Mouse (Mus musculus) MEL (cell line): ENCODE measurements at regions not wholly inside any gene's neighbourhood (a gene's known extent, or its start where the extent isn't known, plus 50 kb on each side); places are given as distances from the start of the nearest gene placed in this dataset.

ENCODE experiments used
- DNase-seq: peaks from one replicate; pipeline ENCODE4 v3.0.0; 2011; ENCODE audit warnings: low read depth, low spot score
- H3K27ac ChIP-seq: 2 replicates; pipeline ENCODE4 v1.5.1; 2012; ENCODE audit warnings: low read depth, mild to moderate bottlenecking, control low read depth, low read length, moderate library complexity; ENCODE audit not compliant: control insufficient read depth
- H3K27me3 ChIP-seq, 2 experiments: fragments of 150-350 bp in 1 of 2; sonication (generic) in 1 of 2; 2 replicates each; pipeline ENCODE4 v1.6.1; 2012; ENCODE audit warnings: low read length in 2 of 2, mild to moderate bottlenecking in 2 of 2, improper control_type of control experiment in 1 of 2, moderate library complexity in 1 of 2; ENCODE audit not compliant: insufficient read depth in 2 of 2, control insufficient read depth in 1 of 2
- H3K36me3 ChIP-seq, 2 experiments: 2 replicates each; pipeline ENCODE4 v1.6.1; 2012 to 2014; ENCODE audit warnings: low read length in 2 of 2, improper control_type of control experiment in 1 of 2, inconsistent platforms in 1 of 2, mild to moderate bottlenecking in 1 of 2; ENCODE audit not compliant: insufficient read depth in 2 of 2, control insufficient read depth in 1 of 2
- H3K4me1 ChIP-seq, 2 experiments: fragments of 150-350 bp in 1 of 2; sonication (generic) in 1 of 2; 2 replicates each; pipeline ENCODE4 v1.6.1; 2012; ENCODE audit warnings: low read length in 2 of 2, improper control_type of control experiment in 1 of 2, mild to moderate bottlenecking in 1 of 2; ENCODE audit not compliant: insufficient read depth in 2 of 2, control insufficient read depth in 1 of 2
- H3K4me3 ChIP-seq, 2 experiments: fragments of 150-350 bp in 1 of 2; sonication (generic) in 1 of 2; 2 replicates each; pipeline ENCODE4 v1.5.1; 2012; ENCODE audit warnings: low read depth in 2 of 2, low read length in 2 of 2, mild to moderate bottlenecking in 2 of 2, moderate library complexity in 2 of 2, control low read depth in 1 of 2, improper control_type of control experiment in 1 of 2; ENCODE audit not compliant: control insufficient read depth in 1 of 2, insufficient read depth in 1 of 2
- H3K79me2 ChIP-seq: 2 replicates; pipeline ENCODE4 v1.6.1; 2012; ENCODE audit warnings: mild to moderate bottlenecking, low read length, moderate library complexity; ENCODE audit not compliant: control insufficient read depth, poor library complexity, insufficient read depth
- H3K9ac ChIP-seq: 2 replicates; pipeline ENCODE4 v1.6.1; 2012; ENCODE audit warnings: low read depth, mild to moderate bottlenecking, control low read depth, low read length, moderate library complexity; ENCODE audit not compliant: control insufficient read depth, poor library complexity, severe bottlenecking
- H3K9me3 ChIP-seq: fragments of 150-350 bp; sonication (generic); replicated peaks from 2 replicates; pipeline ENCODE4 v1.6.1; 2012; ENCODE audit warnings: mild to moderate bottlenecking, low read length, improper control_type of control experiment, moderate library complexity; ENCODE audit not compliant: insufficient read depth
- CHD2 ChIP-seq: IDR thresholded peaks from 2 replicates; pipeline ENCODE4 v1.6.1; 2011; ENCODE audit warnings: low read length, improper control_type of control experiment
- CTCF ChIP-seq, 3 experiments: IDR thresholded peaks in 2 of 3; conservative IDR thresholded peaks in 1 of 3; 2 replicates each; pipeline ENCODE4 v1.5.1; 2011 to 2012; ENCODE audit warnings: low read length in 3 of 3, low read depth in 2 of 3, mild to moderate bottlenecking in 2 of 3, improper control_type of control experiment in 1 of 3, inconsistent platforms in 1 of 3, mixed read lengths in 1 of 3, moderate library complexity in 1 of 3; ENCODE audit not compliant: control insufficient read depth in 1 of 3, insufficient read depth in 1 of 3, poor library complexity in 1 of 3, severe bottlenecking in 1 of 3
- E2F4 ChIP-seq: IDR thresholded peaks from 2 replicates; pipeline ENCODE4 v1.6.1; 2011; ENCODE audit warnings: low read depth, low read length, improper control_type of control experiment, borderline replicate concordance
- ELF1 ChIP-seq: IDR thresholded peaks from 2 replicates; pipeline ENCODE4 v1.6.1; 2014; ENCODE audit warnings: low read depth, mild to moderate bottlenecking, inconsistent platforms, low read length, improper control_type of control experiment, moderate library complexity
- ETS1 ChIP-seq: IDR thresholded peaks from 2 replicates; pipeline ENCODE4 v1.6.1; 2012; ENCODE audit warnings: low read depth, mild to moderate bottlenecking, inconsistent platforms, low read length, improper control_type of control experiment, moderate library complexity
- GATA1 ChIP-seq: IDR thresholded peaks from 2 replicates; pipeline ENCODE4 v1.6.1; 2011; ENCODE audit warnings: low read depth, low read length, improper control_type of control experiment
- HCFC1 ChIP-seq: IDR thresholded peaks from 2 replicates; pipeline ENCODE4 v1.6.1; 2012; ENCODE audit warnings: low read depth, mild to moderate bottlenecking, inconsistent platforms, low read length, improper control_type of control experiment, moderate library complexity
- KAT2A ChIP-seq: conservative IDR thresholded peaks from 2 replicates; pipeline ENCODE4 v1.6.1; 2012; ENCODE audit warnings: low read depth, low read length, improper control_type of control experiment, inconsistent platforms
- MAFK ChIP-seq: IDR thresholded peaks from 2 replicates; pipeline ENCODE4 v1.6.1; 2011; ENCODE audit warnings: low read depth, mild to moderate bottlenecking, low read length, improper control_type of control experiment, borderline replicate concordance
- MAZ ChIP-seq: IDR thresholded peaks from 2 replicates; pipeline ENCODE4 v1.6.1; 2012; ENCODE audit warnings: low read depth, mild to moderate bottlenecking, inconsistent platforms, low read length, improper control_type of control experiment
- MEF2A ChIP-seq: IDR thresholded peaks from 2 replicates; pipeline ENCODE4 v1.6.1; 2014; ENCODE audit warnings: low read depth, mild to moderate bottlenecking, inconsistent platforms, low read length, improper control_type of control experiment; ENCODE audit not compliant: poor library complexity, insufficient replicate concordance, severe bottlenecking; ENCODE audit errors: extremely low read depth
- MXI1 ChIP-seq: IDR thresholded peaks from 2 replicates; pipeline ENCODE4 v1.6.1; 2011; ENCODE audit warnings: mild to moderate bottlenecking, low read depth, low read length, improper control_type of control experiment
- MYB ChIP-seq: IDR thresholded peaks from 2 replicates; pipeline ENCODE4 v1.6.1; 2011; ENCODE audit warnings: mild to moderate bottlenecking, low read depth, low read length, improper control_type of control experiment
- MYC ChIP-seq: IDR thresholded peaks from 2 replicates; pipeline ENCODE4 v1.6.1; 2011; ENCODE audit warnings: low read depth, mild to moderate bottlenecking, low read length, improper control_type of control experiment, moderate library complexity
- NELFE ChIP-seq: IDR thresholded peaks from 2 replicates; pipeline ENCODE4 v1.6.1; 2011; ENCODE audit warnings: low read depth, low read length, improper control_type of control experiment
- POLR2A ChIP-seq, 2 experiments: IDR thresholded peaks; 2 replicates each; pipeline ENCODE4 v1.6.1; 2011 to 2012; ENCODE audit warnings: low read length in 2 of 2, mild to moderate bottlenecking in 2 of 2, control low read depth in 1 of 2, improper control_type of control experiment in 1 of 2, low read depth in 1 of 2, moderate library complexity in 1 of 2; ENCODE audit not compliant: control insufficient read depth in 1 of 2, insufficient read depth in 1 of 2, poor library complexity in 1 of 2
- POLR2AphosphoS5 ChIP-seq: IDR thresholded peaks from 2 replicates; pipeline ENCODE4 v1.6.1; 2012; ENCODE audit warnings: low read depth, borderline replicate concordance, mild to moderate bottlenecking, inconsistent platforms, low read length, moderate library complexity, mixed read lengths
- RAD21 ChIP-seq: IDR thresholded peaks from 2 replicates; pipeline ENCODE4 v1.6.1; 2011; ENCODE audit warnings: mild to moderate bottlenecking, low read depth, low read length, improper control_type of control experiment
- RCOR1 ChIP-seq: IDR thresholded peaks from 2 replicates; pipeline ENCODE4 v1.6.1; 2012; ENCODE audit warnings: low read depth, mild to moderate bottlenecking, inconsistent platforms, low read length, improper control_type of control experiment
- TAL1 ChIP-seq: IDR thresholded peaks from 2 replicates; pipeline ENCODE4 v1.6.1; 2012; ENCODE audit warnings: mild to moderate bottlenecking, inconsistent platforms, low read length, moderate library complexity, mixed read lengths
- ZC3H11A ChIP-seq: IDR thresholded peaks from 2 replicates; pipeline ENCODE4 v1.6.1; 2012; ENCODE audit warnings: low read depth, mild to moderate bottlenecking, inconsistent platforms, low read length, improper control_type of control experiment
- ZNF384 ChIP-seq: IDR thresholded peaks from 2 replicates; pipeline ENCODE4 v1.6.1; 2012; ENCODE audit warnings: low read depth, mild to moderate bottlenecking, inconsistent platforms, low read length, improper control_type of control experiment

DNA sequence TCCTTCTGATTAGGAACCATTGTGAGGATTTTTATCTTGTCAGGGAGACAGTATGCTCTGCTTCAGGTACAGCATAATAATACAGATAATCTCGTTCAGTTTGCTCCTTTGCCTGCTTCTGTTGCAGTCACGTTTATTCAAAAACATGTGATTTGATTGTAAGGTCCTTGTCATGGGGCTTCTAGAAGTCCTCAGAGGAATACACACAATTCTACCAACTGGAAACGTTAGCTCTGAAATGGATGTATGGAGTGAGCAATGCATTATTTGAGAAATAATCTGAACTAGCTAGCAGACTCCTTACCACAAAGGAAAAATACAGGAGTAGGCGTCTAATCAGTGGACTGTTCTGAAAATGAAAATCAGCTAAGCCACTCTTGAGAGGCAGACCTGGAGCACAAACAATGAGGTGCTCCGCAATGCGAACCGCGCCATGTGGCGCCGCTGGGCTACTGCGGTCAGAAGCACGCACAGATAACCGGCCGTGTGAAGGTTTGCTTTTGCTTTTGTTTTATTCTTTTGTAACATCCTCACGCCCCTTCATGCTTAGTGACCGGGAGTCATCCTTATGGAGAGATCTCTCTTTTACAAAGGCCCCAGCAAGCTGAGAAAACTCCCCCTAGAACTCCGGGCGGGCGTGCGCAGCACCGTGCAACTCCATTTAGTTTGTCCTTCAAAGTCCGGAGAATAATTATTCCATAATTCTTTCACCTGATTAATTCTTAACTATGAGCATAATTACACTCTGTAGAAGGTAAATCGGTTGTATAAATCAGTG, 419.7 kb downstream of the Nova1 start:
- no peaks in the 10 kb centered on the region for H3K4me1 ChIP-seq
- H3K36me3 ChIP-seq: no peaks in the 10 kb centered on the region
- H3K27ac ChIP-seq: no peak overlapping the region
- H3K79me2 ChIP-seq: no peaks in the 10 kb centered on the region
- H3K27me3 ChIP-seq: no peaks in the 10 kb centered on the region
- DNase-seq: no peak
- no peak for TF ChIP-seq MYB
- no peak for TF ChIP-seq KAT2A
- no peak for TF ChIP-seq TAL1
- no peak for TF ChIP-seq RCOR1
- no peak for TF ChIP-seq MAZ
- TF ChIP-seq NELFE: no peak
- TF ChIP-seq CHD2: no peak
- no peak for TF ChIP-seq E2F4
- TF ChIP-seq GATA1: no peak
- no peak for TF ChIP-seq ZC3H11A
- TF ChIP-seq ELF1: no peak
- TF ChIP-seq MAFK: no peak
- H3K4me3 ChIP-seq: no peak overlapping the region
- no peak overlapping the region for H3K9ac ChIP-seq
- no peaks in the 10 kb centered on the region for H3K9me3 ChIP-seq

DNA sequence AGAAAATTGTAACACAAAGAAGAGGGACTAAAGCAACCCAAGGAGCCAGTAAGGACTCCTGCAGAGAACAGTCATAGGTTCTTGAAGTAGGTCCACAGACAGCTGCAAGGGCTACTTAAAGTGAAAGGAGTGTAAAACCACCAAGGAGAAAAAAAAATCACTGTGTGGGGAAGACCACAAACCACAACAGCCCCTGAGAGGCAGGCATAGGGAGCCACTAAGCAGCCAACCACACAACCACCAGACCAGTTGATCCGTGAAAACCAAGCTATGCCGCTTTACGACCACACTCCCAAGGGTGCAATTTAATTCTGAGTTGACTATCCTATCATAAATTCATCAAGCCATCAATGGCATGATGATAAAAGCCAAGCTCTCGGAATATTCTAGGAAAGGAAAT, 423.5 kb downstream of the Nova1 start:
- H3K27me3 ChIP-seq: no peaks in the 10 kb centered on the region
- H3K79me2 ChIP-seq: no peaks in the 10 kb centered on the region
- H3K4me3 ChIP-seq: no peak overlapping the region
- no peak for TF ChIP-seq MXI1
- no peak for TF ChIP-seq POLR2A (IDR thresholded peaks at IDR 0.05; ENCODE audit: control insufficient read depth in 1 of 2, insufficient read depth in 1 of 2, low read depth in 1 of 2, low read length in 2 of 2, poor library complexity in 1 of 2)
- no peak for TF ChIP-seq TAL1
- no peak for TF ChIP-seq POLR2AphosphoS5
- no peak for TF ChIP-seq MEF2A
- TF ChIP-seq MYC: no peak
- no peak for TF ChIP-seq CTCF (IDR thresholded peaks at IDR 0.05 in 2 of 3, conservative IDR thresholded peaks at IDR 0.05 in 1 of 3; ENCODE audit: control insufficient read depth in 1 of 3, insufficient read depth in 1 of 3, low read depth in 2 of 3, low read length in 3 of 3, poor library complexity in 1 of 3, severe bottlenecking in 1 of 3)
- no peak for TF ChIP-seq RCOR1
- TF ChIP-seq ZC3H11A: no peak
- TF ChIP-seq ZNF384: no peak
- no peak for TF ChIP-seq HCFC1
- TF ChIP-seq RAD21: no peak
- no peak for TF ChIP-seq ETS1
- H3K9ac ChIP-seq: no peak overlapping the region
- no peaks in the 10 kb centered on the region for H3K36me3 ChIP-seq
- H3K4me1 ChIP-seq: no peaks in the 10 kb centered on the region
- H3K27ac ChIP-seq: no peak overlapping the region
- DNase-seq: no peak
- no peaks in the 10 kb centered on the region for H3K9me3 ChIP-seq
